Mouse (Mus musculus) forebrain, embryonic 14.5 days (tissue): Measurements from ENCODE around the gene Lrrc20. TPM values are rescaled to one million over a fixed set of nuclear protein-coding genes. Genes with fewer than 3 reads are reported as not detected.

Source experiments
- ATAC-seq: fragments of 200-750 bp; cut with Nextera tagmentation; 2 replicates; pipeline ENCODE4 v1.8.0; 2017; ENCODE audit warnings: mild to moderate bottlenecking, moderate library complexity
- DNase-seq: peaks from one replicate; pipeline ENCODE4 v3.0.0-alpha.2; 2015; ENCODE audit warnings: low spot score
- H3K27ac ChIP-seq: fragments of 300-500 bp; sonication (generic); 2 replicates; pipeline ENCODE4 v1.5.1; 2014; ENCODE audit warnings: low read depth, mild to moderate bottlenecking, control low read depth, low read length, moderate library complexity
- H3K27me3 ChIP-seq: fragments of 300-500 bp; sonication (generic); replicated peaks from 2 replicates; pipeline ENCODE4 v1.6.1; 2014; ENCODE audit warnings: low read length, control low read depth, mixed read lengths; ENCODE audit not compliant: control insufficient read depth, insufficient read depth
- H3K36me3 ChIP-seq: fragments of 300-500 bp; sonication (generic); 2 replicates; pipeline ENCODE4 v1.6.1; 2014; ENCODE audit warnings: low read length, control low read depth; ENCODE audit not compliant: control insufficient read depth, insufficient read depth
- H3K4me1 ChIP-seq: fragments of 300-500 bp; sonication (generic); 2 replicates; pipeline ENCODE4 v1.6.1; 2014; ENCODE audit warnings: antibody characterized with exemption, low read length, control low read depth; ENCODE audit not compliant: control insufficient read depth, insufficient read depth
- H3K4me2 ChIP-seq: fragments of 300-500 bp; sonication (generic); 2 replicates; pipeline ENCODE4 v1.6.1; 2014; ENCODE audit warnings: mild to moderate bottlenecking, control low read depth, low read length
- H3K4me3 ChIP-seq: fragments of 300-500 bp; sonication (generic); 2 replicates; pipeline ENCODE4 v1.5.1; 2014; ENCODE audit warnings: low read depth, low read length, control low read depth
- H3K9ac ChIP-seq: fragments of 300-500 bp; sonication (generic); 2 replicates; pipeline ENCODE4 v1.6.1; 2014; ENCODE audit warnings: mild to moderate bottlenecking, low read length, control low read depth, moderate library complexity
- H3K9me3 ChIP-seq: fragments of 300-500 bp; sonication (generic); replicated peaks from 2 replicates; pipeline ENCODE4 v1.6.1; 2016; ENCODE audit warnings: low read length, control low read depth, mixed read lengths; ENCODE audit not compliant: control insufficient read depth
- WGBS: fragments of 180-500 bp; shearing (Covaris S2); extraction: QIAGEN DNeasy Blood & Tissue Kit; methylation state at CpG from one replicate; pipeline ENCODE4 v1.1.7; 2014; 5-methylcytosine and 5-hydroxymethylcytosine counted together
- polyA plus RNA-seq: library from polyadenylated mRNA; unstranded; fragments of >200 nt; fragmentation: Nextera tagmentation; extraction: Ambion mirVana; gene quantifications from 2 replicates; pipeline ENCODE4 v1.2.1, GENCODE M21; 2014

Lrrc20 gene
- polyA plus RNA-seq, 1 experiment from 2014 or later: 21.3 TPM

GRCm38 (mm10) chr10:61536130-61537035, 60.8 kb downstream of the Lrrc20 start:
- Histone ChIP-seq H3K4me3 (no peak overlapping the region), H3K27me3 (no peaks in the 10 kb centered on the region), H3K27ac (peak overlapping the region; percentile 91; the same call in 1 of the 2 replicates), H3K4me2 (no peak overlapping the region), H3K4me1 (peaks cover 42% of the 10 kb centered on the region), H3K9ac (no peak overlapping the region), H3K9me3 (no peaks in the 10 kb centered on the region), H3K36me3 (no peaks in the 10 kb centered on the region)
- 0 out of 2 replicates have a peak, but pooled peaks have one; percentile 18 for ATAC-seq
- 29% methylated on average over 20 of the region's 20 CpGs for WGBS
- DNase-seq: peak; percentile 60

GRCm38 (mm10) chr10:61537036-61537380, 61.4 kb downstream of the Lrrc20 start:
- Histone ChIP-seq H3K4me1 (peaks cover 42% of the 10 kb centered on the region), H3K4me2 (no peak overlapping the region)
- 81% methylated on average over 5 of the region's 5 CpGs for WGBS

GRCm38 (mm10) chr10:61538446-61538845, 62.8 kb downstream of the Lrrc20 start:
- Histone ChIP-seq H3K9me3 (no peaks in the 10 kb centered on the region), H3K4me3 (no peak overlapping the region), H3K27ac (no peak overlapping the region), H3K9ac (no peak overlapping the region), H3K4me1 (peaks cover 44% of the 10 kb centered on the region), H3K4me2 (no peak overlapping the region), H3K27me3 (no peaks in the 10 kb centered on the region), H3K36me3 (no peaks in the 10 kb centered on the region)
- 5% methylated on average over 4 of the region's 4 CpGs for WGBS
- ATAC-seq: no peak
- DNase-seq: peak; percentile 42

More at GRCm38 (mm10) chr10:61537036-61537380, 61.4 kb downstream of the Lrrc20 start:
- Histone ChIP-seq H3K36me3 (no peaks in the 10 kb centered on the region), H3K4me3 (no peak overlapping the region), H3K27ac (no peak overlapping the region), H3K9me3 (no peaks in the 10 kb centered on the region), H3K27me3 (no peaks in the 10 kb centered on the region), H3K9ac (no peak overlapping the region)
- ATAC-seq (no peak), DNase-seq (no peak)

- H3K27ac ChIP-seq: no peak overlapping the region
- no peak overlapping the region for H3K9ac ChIP-seq
- WGBS: 65% methylated on average over 12 of the region's 12 CpGs
- no peak overlapping the region for H3K4me2 ChIP-seq
- no peak for DNase-seq
- H3K4me3 ChIP-seq: no peak overlapping the region
- no peaks in the 10 kb centered on the region for H3K27me3 ChIP-seq
- 0 out of 2 replicates have a peak, but pooled peaks have one; percentile 18 for ATAC-seq
- no peaks in the 10 kb centered on the region for H3K36me3 ChIP-seq
- H3K4me1 ChIP-seq: 0 out of 2 replicates have a peak, but pooled peaks cover 3% of the 10 kb centered on the region
- no peaks in the 10 kb centered on the region for H3K9me3 ChIP-seq
Measured at GRCm38 (mm10) chr10:61544127-61544862, 68.7 kb downstream of the Lrrc20 start.

- no peak for ATAC-seq
- no peaks in the 10 kb centered on the region for H3K36me3 ChIP-seq
- 82% methylated on average over 9 of the region's 9 CpGs for WGBS
- H3K9ac ChIP-seq: no peak overlapping the region
- H3K9me3 ChIP-seq: no peaks in the 10 kb centered on the region
- no peaks in the 10 kb centered on the region for H3K27me3 ChIP-seq
- no peak overlapping the region for H3K4me3 ChIP-seq
- H3K27ac ChIP-seq: no peak overlapping the region
- H3K4me2 ChIP-seq: no peak overlapping the region
- no peak for DNase-seq
- H3K4me1 ChIP-seq: 0 out of 2 replicates have a peak, but pooled peaks cover 3% of the 10 kb centered on the region
Measured at GRCm38 (mm10) chr10:61544863-61545240, 69.3 kb downstream of the Lrrc20 start.

GRCm38 (mm10) chr10:61550106-61550505, 74.5 kb downstream of the Lrrc20 start:
- no peak overlapping the region for H3K4me3 ChIP-seq
- ATAC-seq (no peak), DNase-seq (no peak)
- no peak overlapping the region for H3K9ac ChIP-seq
- H3K9me3 ChIP-seq: no peaks in the 10 kb centered on the region
- H3K4me1 ChIP-seq: no peaks in the 10 kb centered on the region
- H3K4me2 ChIP-seq: no peak overlapping the region
- WGBS: 80% methylated on average over 8 of the region's 8 CpGs
- H3K36me3 ChIP-seq: no peaks in the 10 kb centered on the region
- H3K27ac ChIP-seq: no peak overlapping the region
- no peaks in the 10 kb centered on the region for H3K27me3 ChIP-seq

- ATAC-seq (no peak), DNase-seq (no peak)
- H3K9ac ChIP-seq: no peak overlapping the region
- H3K36me3 ChIP-seq: no peaks in the 10 kb centered on the region
- no peaks in the 10 kb centered on the region for H3K27me3 ChIP-seq
- H3K9me3 ChIP-seq: no peaks in the 10 kb centered on the region
- no peak overlapping the region for H3K4me3 ChIP-seq
- H3K27ac ChIP-seq: no peak overlapping the region
- H3K4me2 ChIP-seq: no peak overlapping the region
- H3K4me1 ChIP-seq: no peaks in the 10 kb centered on the region
- 91% methylated on average over 6 of the region's 6 CpGs for WGBS
Measured at GRCm38 (mm10) chr10:61555155-61555554, 79.6 kb downstream of the Lrrc20 start.

GRCm38 (mm10) chr10:61558631-61559030, 83.0 kb downstream of the Lrrc20 start:
- no peaks in the 10 kb centered on the region for H3K4me1 ChIP-seq
- H3K9me3 ChIP-seq: no peaks in the 10 kb centered on the region
- H3K36me3 ChIP-seq: no peaks in the 10 kb centered on the region
- no peak overlapping the region for H3K9ac ChIP-seq
- no peak for ATAC-seq
- no peak overlapping the region for H3K27ac ChIP-seq
- H3K4me2 ChIP-seq: no peak overlapping the region
- no peak overlapping the region for H3K4me3 ChIP-seq
- DNase-seq: no peak
- H3K27me3 ChIP-seq: no peaks in the 10 kb centered on the region
- 91% methylated on average over 2 of the region's 2 CpGs for WGBS

- H3K9ac ChIP-seq: no peak overlapping the region
- no peak for ATAC-seq
Measured at GRCm38 (mm10) chr10:61559544-61559943, 83.9 kb downstream of the Lrrc20 start.

More at GRCm38 (mm10) chr10:61559544-61559943, 83.9 kb downstream of the Lrrc20 start:
- DNase-seq: no peak
- Histone ChIP-seq H3K4me3 (no peak overlapping the region), H3K4me2 (no peak overlapping the region), H3K27ac (no peak overlapping the region), H3K27me3 (no peaks in the 10 kb centered on the region), H3K4me1 (no peaks in the 10 kb centered on the region), H3K9me3 (no peaks in the 10 kb centered on the region), H3K36me3 (no peaks in the 10 kb centered on the region)
